Mouse (Mus musculus) lung, adult 2 months (tissue): ENCODE results near the gene Gripap1. TPM values are rescaled to one million over a fixed set of nuclear protein-coding genes. Genes with fewer than 3 reads are reported as not detected.

Source experiments
- DNase-seq: peaks from one replicate; pipeline ENCODE4 v3.0.0; 2022
- H3K4me1 ChIP-seq: fragments of 200-500 bp; 2 replicates; pipeline ENCODE4 v1.6.1; 2011; ENCODE audit warnings: low read length; ENCODE audit not compliant: control insufficient read depth, insufficient read depth
- H3K4me3 ChIP-seq: fragments of 200-500 bp; replicated peaks from 2 replicates; pipeline ENCODE3; 2011; ENCODE audit warnings: low read depth, mild to moderate bottlenecking, control low read depth, low read length; ENCODE audit errors: extremely low read depth
- CTCF ChIP-seq: fragments of 200-500 bp; IDR thresholded peaks from 2 replicates; pipeline ENCODE4 v1.5.1; 2011; ENCODE audit warnings: mild to moderate bottlenecking, low read length, control low read depth; ENCODE audit not compliant: insufficient read depth
- POLR2A ChIP-seq: fragments of 200-500 bp; IDR thresholded peaks from 2 replicates; pipeline ENCODE4 v1.6.1; 2011; ENCODE audit warnings: low read depth, mild to moderate bottlenecking, control low read depth, low read length, borderline replicate concordance; ENCODE audit errors: extremely low read depth
- WGBS: fragments of 180-500 bp; shearing (Covaris S2); methylation state at CpG from one replicate; pipeline ENCODE4 v1.1.7; 2018; 5-methylcytosine and 5-hydroxymethylcytosine counted together
- polyA plus RNA-seq: library from polyadenylated mRNA; depleted of rRNA; stranded (reverse); fragments of >200 nt; gene quantifications from 2 replicates; pipeline ENCODE4 v1.2.3, GENCODE M21; 2012; rRNA removed

The Gripap1 gene
- polyA plus RNA-seq, 1 experiment, result 32.4 TPM

DNA sequence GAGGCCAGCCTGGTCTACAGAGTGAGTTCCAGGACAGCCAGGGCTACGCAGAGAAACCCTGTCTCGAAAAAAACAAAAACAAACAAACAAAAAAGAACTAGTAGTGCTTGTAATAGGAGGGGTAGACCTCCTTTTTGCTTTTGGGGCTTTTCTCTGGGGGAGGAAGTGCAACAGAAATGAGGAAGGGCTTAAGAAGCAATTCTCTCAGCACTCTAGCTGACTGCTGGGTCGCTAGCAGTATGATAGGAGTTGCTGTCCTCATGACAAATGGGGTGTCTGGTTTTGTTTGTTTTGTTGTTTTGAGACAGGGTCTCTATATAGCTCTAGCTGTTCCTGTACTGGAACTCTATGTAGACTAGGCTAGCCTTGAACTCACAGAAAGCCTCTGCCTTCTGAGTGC lies 75.0 kb downstream of the Gripap1 start:
- Histone ChIP-seq H3K4me1 (peaks cover 4% of the 10 kb centered on the region), H3K4me3 (no peak overlapping the region)
- WGBS, result 62% methylated on average over 3 of the region's 3 CpGs
- TF ChIP-seq POLR2A, result no peak
- TF ChIP-seq CTCF, result no peak
- DNase-seq, result no peak

GRCm38 (mm10) chrX:7865343-7865742 lies 75.8 kb downstream of the Gripap1 start:
- no peak for DNase-seq
- peaks cover 4% of the 10 kb centered on the region for H3K4me1 ChIP-seq
- no peak overlapping the region for H3K4me3 ChIP-seq
- TF ChIP-seq POLR2A (no peak), CTCF (no peak)
- WGBS, result 32% methylated on average over 2 of the region's 2 CpGs

- no peak for TF ChIP-seq CTCF
- TF ChIP-seq POLR2A, result no peak
- Histone ChIP-seq H3K4me1 (peaks cover 4% of the 10 kb centered on the region), H3K4me3 (no peak overlapping the region)
- DNase-seq, result no peak
- WGBS, result 51% methylated on average over 2 of the region's 2 CpGs
Observed at GRCm38 (mm10) chrX:7865786-7866185, 76.2 kb downstream of the Gripap1 start.

- 76% methylated on average over 1 of the region's 1 CpGs for WGBS
- no peak for DNase-seq
Observed at GRCm38 (mm10) chrX:7867141-7867540, 77.6 kb downstream of the Gripap1 start.

DNA sequence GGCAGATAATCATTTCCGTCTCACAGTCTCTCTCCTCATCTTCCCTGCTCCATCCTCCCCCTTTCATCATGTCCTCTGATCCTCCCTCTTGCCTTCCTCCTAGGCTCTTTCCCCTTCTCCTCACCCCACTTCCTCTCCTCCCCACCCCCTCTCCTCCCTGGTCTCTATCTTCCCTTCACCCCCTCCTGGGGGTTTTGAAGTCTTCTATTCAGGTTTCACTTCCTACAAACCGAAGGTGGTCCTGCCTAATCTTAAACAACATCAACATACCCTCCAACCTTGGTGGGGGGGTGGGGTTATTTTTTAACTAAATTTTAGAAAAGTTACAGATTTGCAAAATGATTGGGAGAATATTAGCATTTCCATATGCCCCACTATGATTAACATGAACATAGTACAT lies 78.9 kb downstream of the Gripap1 start:
- no peak for DNase-seq
- peaks cover 4% of the 10 kb centered on the region for H3K4me1 ChIP-seq
- 43% methylated on average over 2 of the region's 2 CpGs for WGBS
- no peak overlapping the region for H3K4me3 ChIP-seq
- TF ChIP-seq CTCF, result no peak
- TF ChIP-seq POLR2A, result no peak

More at GRCm38 (mm10) chrX:7867141-7867540, 77.6 kb downstream of the Gripap1 start:
- peaks cover 4% of the 10 kb centered on the region for H3K4me1 ChIP-seq
- H3K4me3 ChIP-seq, result no peak overlapping the region
- no peak for TF ChIP-seq CTCF
- no peak for TF ChIP-seq POLR2A

GRCm38 (mm10) chrX:7869826-7870225 lies 80.3 kb downstream of the Gripap1 start:
- no peak for TF ChIP-seq POLR2A
- TF ChIP-seq CTCF, result no peak
- Histone ChIP-seq H3K4me1 (peaks cover 4% of the 10 kb centered on the region), H3K4me3 (no peak overlapping the region)
- DNase-seq, result no peak
- WGBS, result 51% methylated on average over 3 of the region's 3 CpGs

Other genes with a start within 250 kb of the Gripap1 start
- 0.37 and 0.59 TPM in 2 replicates for gene Foxp3, start 216.1 kb upstream of the Gripap1 start, polyA plus RNA-seq
- gene Ppp1r3f, start 215.5 kb upstream of the Gripap1 start, polyA plus RNA-seq, result 3.5 and 4.2 TPM in 2 replicates
- 14.5 and 15.6 TPM in 2 replicates for gene Ccdc22, start 184.2 kb upstream of the Gripap1 start, polyA plus RNA-seq
- gene Cacna1f, start 182.7 kb upstream of the Gripap1 start, polyA plus RNA-seq, result 0.08 and 0.11 TPM in 2 replicates
- gene Syp, start 151.3 kb upstream of the Gripap1 start, polyA plus RNA-seq, result 3.7 and 5.8 TPM in 2 replicates
- 21.7 and 25.0 TPM in 2 replicates for gene Prickle3, start 132.5 kb upstream of the Gripap1 start, polyA plus RNA-seq
- gene Plp2, start 118.4 kb upstream of the Gripap1 start, polyA plus RNA-seq, result 208 and 264 TPM in 2 replicates
- 12.3 and 17.2 TPM in 2 replicates for gene Magix, start 108.5 kb upstream of the Gripap1 start, polyA plus RNA-seq
- 8.4 and 9.4 TPM in 2 replicates for gene Gpkow, start 92.6 kb upstream of the Gripap1 start, polyA plus RNA-seq
- 83.4 and 128 TPM in 2 replicates for gene Wdr45, start 75.4 kb upstream of the Gripap1 start, polyA plus RNA-seq
- gene Gm45208, start 67.5 kb upstream of the Gripap1 start, polyA plus RNA-seq, result 1.7 and 2.7 TPM in 2 replicates
- 41.0 and 46.2 TPM in 2 replicates for gene Praf2, start 61.3 kb upstream of the Gripap1 start, polyA plus RNA-seq
- 33.9 and 34.5 TPM in 2 replicates for gene Ccdc120, start 38.9 kb upstream of the Gripap1 start, polyA plus RNA-seq
- 28.8 and 31.8 TPM in 2 replicates for gene Tfe3, start 27.2 kb upstream of the Gripap1 start, polyA plus RNA-seq
- 0.84 and 1.0 TPM in 2 replicates for gene Kcnd1, start 32.5 kb downstream of the Gripap1 start, polyA plus RNA-seq
- gene Otud5, start 51.6 kb downstream of the Gripap1 start, polyA plus RNA-seq, result 31.0 and 43.3 TPM in 2 replicates
- gene Pim2, start 88.5 kb downstream of the Gripap1 start, polyA plus RNA-seq, result 12.2 and 13.6 TPM in 2 replicates
- gene Slc35a2, start 94.3 kb downstream of the Gripap1 start, polyA plus RNA-seq, result 73.7 and 74.0 TPM in 2 replicates
- gene Pqbp1, start 109.5 kb downstream of the Gripap1 start, polyA plus RNA-seq, result 44.4 and 53.6 TPM in 2 replicates
- gene Timm17b, start 109.6 kb downstream of the Gripap1 start, polyA plus RNA-seq, result 31.6 and 34.7 TPM in 2 replicates
- not detected in 2 replicates for gene Gm10491, start 118.1 kb downstream of the Gripap1 start, polyA plus RNA-seq
- gene Gm10490, start 119.8 kb downstream of the Gripap1 start, polyA plus RNA-seq, result not detected in 2 replicates
- 0.41 and 0.53 TPM in 2 replicates for gene Pcsk1n, start 130.1 kb downstream of the Gripap1 start, polyA plus RNA-seq
- gene Eras, start 138.8 kb downstream of the Gripap1 start, polyA plus RNA-seq, result not detected in 2 replicates
- 16.0 and 22.8 TPM in 2 replicates for gene Hdac6, start 158.1 kb downstream of the Gripap1 start, polyA plus RNA-seq
- gene Gata1, start 188.3 kb downstream of the Gripap1 start, polyA plus RNA-seq, result 0.76 and 1.8 TPM in 2 replicates
- 0.19 TPM in 1 of 2 replicates, not detected in the other for gene Glod5, start 228.7 kb downstream of the Gripap1 start, polyA plus RNA-seq